Mouse (Mus musculus) stomach, embryonic 15.5 days (tissue): ENCODE results near the gene Nipal1. TPM values are rescaled to one million over a fixed set of nuclear protein-coding genes. Genes with fewer than 3 reads are reported as not detected.

ENCODE experiments used
- ATAC-seq: fragments of 200-750 bp; cut with Nextera tagmentation; 2 replicates; pipeline ENCODE4 v1.8.0; 2017; ENCODE audit warnings: low read depth, moderate number of reproducible peaks, moderate TSS enrichment; ENCODE audit not compliant: insufficient read depth, low FRiP score
- H3K27ac ChIP-seq: fragments of 300-500 bp; sonication (generic); 2 replicates; pipeline ENCODE4 v1.5.1; 2015; ENCODE audit warnings: mild to moderate bottlenecking, inconsistent platforms
- H3K27me3 ChIP-seq: fragments of 300-500 bp; sonication (generic); replicated peaks from 2 replicates; pipeline ENCODE4 v1.6.1; 2015; ENCODE audit warnings: inconsistent platforms
- H3K36me3 ChIP-seq: fragments of 300-500 bp; sonication (generic); 2 replicates; pipeline ENCODE4 v1.6.1; 2015; ENCODE audit warnings: inconsistent platforms
- H3K4me1 ChIP-seq: fragments of 300-500 bp; sonication (generic); 2 replicates; pipeline ENCODE4 v1.6.1; 2015; ENCODE audit warnings: inconsistent platforms
- H3K4me2 ChIP-seq: fragments of 300-500 bp; sonication (generic); 2 replicates; pipeline ENCODE4 v1.6.1; 2015; ENCODE audit warnings: mild to moderate bottlenecking, inconsistent platforms
- H3K4me3 ChIP-seq: fragments of 300-500 bp; sonication (generic); replicated peaks from 2 replicates; pipeline ENCODE4 v1.5.1; 2015; ENCODE audit warnings: inconsistent platforms
- H3K9ac ChIP-seq: fragments of 300-500 bp; sonication (generic); 2 replicates; pipeline ENCODE4 v1.6.1; 2015; ENCODE audit warnings: inconsistent platforms
- H3K9me3 ChIP-seq: fragments of 300-500 bp; sonication (generic); 2 replicates; pipeline ENCODE4 v1.6.1; 2016; ENCODE audit warnings: inconsistent platforms
- WGBS: fragments of 180-500 bp; shearing (Covaris S2); methylation state at CpG from one replicate; pipeline ENCODE4 v1.1.7; 2015; 5-methylcytosine and 5-hydroxymethylcytosine counted together
- polyA plus RNA-seq: library from polyadenylated mRNA; unstranded; fragments of >200 nt; fragmentation: Nextera tagmentation; extraction: Ambion mirVana; gene quantifications from 2 replicates; pipeline ENCODE4 v1.2.1, GENCODE M21; 2015

Nipal1 gene
- polyA plus RNA-seq, 1 experiment from 2014 or later = 14.3 TPM

DNA sequence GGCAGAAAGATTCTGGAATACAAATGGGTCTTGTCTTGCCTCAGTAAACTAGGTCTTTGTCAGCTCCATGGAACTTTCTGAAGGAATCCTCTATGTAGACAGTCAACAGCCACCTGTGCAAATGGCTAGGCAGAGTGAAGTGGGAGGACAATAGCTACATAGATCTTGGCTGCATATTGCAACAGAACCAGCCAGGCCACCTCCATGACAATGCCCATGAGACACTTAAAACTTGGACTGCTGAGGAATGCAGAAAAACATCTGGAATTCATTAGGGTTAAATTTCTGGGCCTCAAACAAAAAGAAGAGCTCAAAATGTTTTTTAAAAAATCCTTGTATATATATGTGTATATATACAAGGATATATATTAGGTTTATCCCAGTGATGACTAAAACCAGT, 54.6 kb downstream of the Nipal1 start:
- Histone ChIP-seq H3K27ac (no peak overlapping the region), H3K4me2 (no peak overlapping the region), H3K27me3 (no peaks in the 10 kb centered on the region), H3K36me3 (no peaks in the 10 kb centered on the region), H3K9ac (no peak overlapping the region), H3K4me1 (no peaks in the 10 kb centered on the region; the same call in 1 of the 2 replicates), H3K9me3 (no peaks in the 10 kb centered on the region), H3K4me3 (no peak overlapping the region)
- ATAC-seq = no peak

DNA sequence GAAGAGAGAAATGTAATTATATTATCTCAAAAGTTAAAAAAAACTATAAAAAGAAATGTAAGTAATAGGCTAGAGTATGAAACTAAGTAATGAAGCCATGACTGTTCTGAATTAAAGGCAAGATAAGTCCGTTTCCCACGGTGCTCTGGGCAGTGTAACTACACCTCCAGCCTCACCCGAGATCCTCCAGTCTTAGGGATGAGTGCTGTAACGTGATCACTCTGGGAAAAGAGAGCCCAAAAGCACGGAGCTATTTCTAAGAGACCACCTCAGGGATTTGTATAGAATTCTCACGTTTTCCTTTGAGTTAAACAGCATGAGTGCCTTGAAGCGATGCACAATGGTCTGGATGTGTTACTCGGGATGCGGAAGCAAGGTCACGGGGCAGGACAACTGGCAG, 58.5 kb downstream of the Nipal1 start:
- Histone ChIP-seq H3K9me3 (no peaks in the 10 kb centered on the region), H3K27ac (no peak overlapping the region), H3K4me2 (no peak overlapping the region), H3K4me3 (no peak overlapping the region), H3K4me1 (no peaks in the 10 kb centered on the region), H3K9ac (no peak overlapping the region), H3K36me3 (no peaks in the 10 kb centered on the region), H3K27me3 (no peaks in the 10 kb centered on the region)
- 50% methylated on average over 10 of the region's 10 CpGs for WGBS
- ATAC-seq = no peak

GRCm38 (mm10) chr5:72706722-72707121, 59.1 kb downstream of the Nipal1 start:
- no peak for ATAC-seq
- Histone ChIP-seq H3K9ac (no peak overlapping the region), H3K27ac (no peak overlapping the region), H3K4me2 (no peak overlapping the region), H3K36me3 (no peaks in the 10 kb centered on the region), H3K9me3 (no peaks in the 10 kb centered on the region), H3K4me1 (no peaks in the 10 kb centered on the region), H3K27me3 (no peaks in the 10 kb centered on the region), H3K4me3 (no peak overlapping the region)
- WGBS = 66% methylated on average over 10 of the region's 10 CpGs

GRCm38 (mm10) chr5:72709451-72709850, 61.9 kb downstream of the Nipal1 start:
- H3K4me2 ChIP-seq = no peak overlapping the region
- no peaks in the 10 kb centered on the region for H3K27me3 ChIP-seq
- no peak overlapping the region for H3K9ac ChIP-seq
- H3K36me3 ChIP-seq = no peaks in the 10 kb centered on the region
- H3K4me1 ChIP-seq = no peaks in the 10 kb centered on the region
- H3K27ac ChIP-seq = no peak overlapping the region
- no peak for ATAC-seq
- H3K9me3 ChIP-seq = no peaks in the 10 kb centered on the region
- no peak overlapping the region for H3K4me3 ChIP-seq
- WGBS = 75% methylated on average over 13 of the region's 13 CpGs

DNA sequence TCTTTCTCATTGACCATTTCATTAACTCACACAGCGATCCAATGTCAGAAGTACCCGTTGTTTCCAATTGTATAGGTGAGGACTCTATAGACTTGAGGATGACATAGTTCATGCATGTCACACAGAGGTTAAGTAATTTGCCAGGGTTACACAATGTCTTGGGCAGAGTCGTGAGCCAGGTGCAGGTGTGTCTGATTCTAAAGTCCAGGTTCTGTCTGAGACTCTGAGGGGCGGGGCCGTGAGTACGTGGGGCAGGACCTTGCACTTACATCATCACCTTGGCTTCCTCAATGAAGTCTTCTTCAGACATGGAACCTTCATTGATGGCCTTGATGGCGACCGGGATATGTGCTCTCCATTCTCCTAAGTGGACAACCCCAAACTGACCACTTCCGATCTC, 62.4 kb downstream of the Nipal1 start:
- WGBS = 85% methylated on average over 9 of the region's 9 CpGs

DNA sequence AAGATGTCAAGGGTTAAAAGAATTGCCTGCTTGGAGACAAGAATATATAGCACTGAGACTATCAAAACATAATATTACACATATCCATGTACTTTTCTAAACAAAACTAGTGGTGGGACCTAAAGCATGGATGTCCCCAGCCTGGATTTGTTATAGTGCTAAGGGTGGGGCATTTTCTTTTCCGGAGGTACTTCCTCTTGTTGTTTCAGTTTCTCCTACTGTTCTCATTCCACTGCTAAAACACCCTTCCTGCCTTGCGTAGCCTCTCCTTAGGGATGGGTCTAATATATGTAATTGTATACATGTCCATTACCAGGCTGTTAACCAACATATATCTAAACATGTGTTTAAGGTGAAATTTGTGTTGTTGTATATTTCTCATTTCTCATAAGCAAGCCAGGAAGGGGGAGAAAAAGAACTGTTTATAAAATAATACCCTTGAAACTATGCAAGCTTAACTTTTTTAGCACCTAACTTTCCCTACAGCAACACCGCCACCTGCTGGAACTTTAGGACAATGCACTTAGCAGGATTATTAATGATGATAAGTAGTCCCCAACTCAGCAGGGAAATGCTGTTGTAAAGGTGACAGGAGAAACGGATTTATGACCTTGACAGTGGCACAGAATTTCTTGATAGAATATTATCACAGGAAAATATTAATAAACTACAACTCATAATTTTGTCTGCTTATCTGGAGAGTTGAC, 63.1 kb downstream of the Nipal1 start:
- no peaks in the 10 kb centered on the region for H3K27me3 ChIP-seq
- no peak overlapping the region for H3K4me3 ChIP-seq
- H3K4me1 ChIP-seq = no peaks in the 10 kb centered on the region
- no peak overlapping the region for H3K9ac ChIP-seq
- no peak overlapping the region for H3K4me2 ChIP-seq
- no peak for ATAC-seq
- no peaks in the 10 kb centered on the region for H3K9me3 ChIP-seq
- WGBS = 22% methylated on average over 4 of the region's 4 CpGs
- H3K36me3 ChIP-seq = no peaks in the 10 kb centered on the region
- no peak overlapping the region for H3K27ac ChIP-seq

More for the DNA sequence above, 62.4 kb downstream of the Nipal1 start:
- Histone ChIP-seq H3K9ac (no peak overlapping the region), H3K36me3 (no peaks in the 10 kb centered on the region), H3K27me3 (no peaks in the 10 kb centered on the region), H3K27ac (no peak overlapping the region), H3K4me2 (no peak overlapping the region), H3K9me3 (no peaks in the 10 kb centered on the region), H3K4me1 (no peaks in the 10 kb centered on the region), H3K4me3 (no peak overlapping the region)
- 0 out of 2 replicates have a peak, but pooled peaks have one; percentile 35 for ATAC-seq

DNA sequence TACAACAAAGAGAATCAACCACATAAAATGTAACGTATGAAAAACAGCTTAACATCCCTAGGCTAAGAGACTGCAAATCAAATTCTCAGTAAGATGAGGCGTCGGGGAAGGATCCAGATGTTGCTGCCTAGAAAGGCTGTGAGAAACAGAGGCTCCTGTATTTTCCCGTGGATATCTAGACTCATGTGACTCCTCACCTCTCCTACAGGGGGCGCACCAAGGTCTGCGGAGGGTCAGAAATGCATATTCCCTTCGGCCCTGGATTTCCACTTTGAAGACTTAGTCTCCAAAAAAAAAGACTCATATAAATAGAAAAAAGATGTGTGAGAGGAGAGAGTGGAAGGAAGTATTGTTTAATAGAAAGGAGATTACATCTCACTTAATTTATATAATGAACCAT, 73.0 kb downstream of the Nipal1 start:
- Histone ChIP-seq H3K27ac (no peak overlapping the region), H3K27me3 (no peaks in the 10 kb centered on the region), H3K4me1 (no peaks in the 10 kb centered on the region), H3K36me3 (no peaks in the 10 kb centered on the region), H3K4me3 (no peak overlapping the region), H3K9ac (no peak overlapping the region), H3K4me2 (no peak overlapping the region), H3K9me3 (no peaks in the 10 kb centered on the region)
- WGBS = 65% methylated on average over 7 of the region's 7 CpGs
- ATAC-seq = no peak

Other genes with a start within 250 kb of the Nipal1 start
- 0.90 and 1.1 TPM in 2 replicates for gene Corin, start 143.3 kb upstream of the Nipal1 start, polyA plus RNA-seq
- 18.1 and 18.5 TPM in 2 replicates for gene Nfxl1, start 88.1 kb upstream of the Nipal1 start, polyA plus RNA-seq
- 0.13 and 0.21 TPM in 2 replicates for gene Zar1, start 66.5 kb upstream of the Nipal1 start, polyA plus RNA-seq
- gene Gm5868, start 60.2 kb upstream of the Nipal1 start, polyA plus RNA-seq = 0.41 and 0.67 TPM in 2 replicates
- not detected in 2 replicates for gene Cnga1, start 3.5 kb upstream of the Nipal1 start, polyA plus RNA-seq
- gene Txk, start 105.0 kb downstream of the Nipal1 start, polyA plus RNA-seq = 0.36 and 0.37 TPM in 2 replicates
- gene Tec, start 220.7 kb downstream of the Nipal1 start, polyA plus RNA-seq = 9.9 and 10.8 TPM in 2 replicates